Mouse (Mus musculus): ENCODE data around the gene Dip2a.

Gene Dip2a

GRCm38 (mm10) chr10:76300133-76300532 lies 45.0 kb downstream of the Dip2a start:
- no peak for DNase-seq

GRCm38 (mm10) chr10:76293222-76293621 lies 51.9 kb downstream of the Dip2a start:
- no peak for DNase-seq

GRCm38 (mm10) chr10:76289936-76290671 lies 55.0 kb downstream of the Dip2a start:
- DNase-seq: no peak

GRCm38 (mm10) chr10:76289052-76289451 lies 56.0 kb downstream of the Dip2a start:
- DNase-seq: no peak

- no peak for DNase-seq
Measured at GRCm38 (mm10) chr10:76288268-76288993, 56.7 kb downstream of the Dip2a start.

GRCm38 (mm10) chr10:76278541-76279097 lies 66.5 kb downstream of the Dip2a start:
- no peak for DNase-seq

GRCm38 (mm10) chr10:76275256-76275655 lies 69.8 kb downstream of the Dip2a start:
- no peak for DNase-seq

GRCm38 (mm10) chr10:76271238-76271637 lies 73.9 kb downstream of the Dip2a start:
- DNase-seq: peak; percentile 86

GRCm38 (mm10) chr10:76262431-76262830 lies 82.7 kb downstream of the Dip2a start:
- no peak for DNase-seq

GRCm38 (mm10) chr10:76261447-76261846 lies 83.6 kb downstream of the Dip2a start:
- no peak for DNase-seq

- DNase-seq: no peak
Measured at GRCm38 (mm10) chr10:76260358-76261059, 84.6 kb downstream of the Dip2a start.

- DNase-seq: no peak
Measured at GRCm38 (mm10) chr10:76259566-76260232, 85.4 kb downstream of the Dip2a start.

GRCm38 (mm10) chr10:76257719-76258390 lies 87.2 kb downstream of the Dip2a start:
- DNase-seq: no peak

GRCm38 (mm10) chr10:76257231-76257630 lies 87.9 kb downstream of the Dip2a start:
- DNase-seq: peak; percentile 46

GRCm38 (mm10) chr10:76255617-76256016 lies 89.5 kb downstream of the Dip2a start:
- DNase-seq: no peak

- no peak for DNase-seq
Measured at GRCm38 (mm10) chr10:76253536-76253935, 91.6 kb downstream of the Dip2a start, which contains the start of gene S100b. Gene S100b (plus strand): TSS chr10:76253853.

- no peak for DNase-seq
Measured at GRCm38 (mm10) chr10:76253079-76253478, 92.0 kb downstream of the Dip2a start.

- DNase-seq: no peak
Measured at GRCm38 (mm10) chr10:76250870-76251269, 94.2 kb downstream of the Dip2a start.

GRCm38 (mm10) chr10:76248647-76248968 lies 96.5 kb downstream of the Dip2a start:
- DNase-seq: no peak

GRCm38 (mm10) chr10:76247960-76248646 lies 97.0 kb downstream of the Dip2a start:
- no peak for DNase-seq

- DNase-seq: no peak
Measured at GRCm38 (mm10) chr10:76246601-76247000, 98.5 kb downstream of the Dip2a start.

GRCm38 (mm10) chr10:76245106-76245505 lies 100.0 kb downstream of the Dip2a start:
- DNase-seq: no peak

All from thymus, postnatal 4 days (tissue).